Mouse (Mus musculus) embryonic facial prominence, embryonic 11.5 days (tissue): ENCODE data around the gene Gm38655. TPM values are rescaled to one million over a fixed set of nuclear protein-coding genes. Genes with fewer than 3 reads are reported as not detected.

Source experiments
- ATAC-seq: fragments of 200-750 bp; cut with Nextera tagmentation; replicated peaks from 2 replicates; pipeline ENCODE4 v1.8.0; 2017; ENCODE audit warnings: low read depth; ENCODE audit not compliant: insufficient number of reproducible peaks, low FRiP score, low TSS enrichment
- DNase-seq: peaks from one replicate; pipeline ENCODE4 v3.0.0-alpha.2; 2015; ENCODE audit warnings: low spot score
- H3K27ac ChIP-seq: fragments of 300-500 bp; sonication (generic); replicated peaks from 2 replicates; pipeline ENCODE4 v1.5.1; 2014; ENCODE audit warnings: mild to moderate bottlenecking, low read depth, low read length, control low read depth
- H3K27me3 ChIP-seq: fragments of 300-500 bp; sonication (generic); 2 replicates; pipeline ENCODE4 v1.6.1; 2014; ENCODE audit warnings: mild to moderate bottlenecking, low read length, moderate library complexity, mixed read lengths; ENCODE audit not compliant: control insufficient read depth, insufficient read depth
- H3K36me3 ChIP-seq: fragments of 300-500 bp; sonication (generic); replicated peaks from 2 replicates; pipeline ENCODE4 v1.6.1; 2014; ENCODE audit warnings: low read depth, mild to moderate bottlenecking, low read length, moderate library complexity, mixed read lengths; ENCODE audit not compliant: control insufficient read depth, insufficient read depth
- H3K4me1 ChIP-seq: fragments of 300-500 bp; sonication (generic); 2 replicates; pipeline ENCODE4 v1.6.1; 2014; ENCODE audit warnings: low read length, mixed read lengths; ENCODE audit not compliant: control insufficient read depth, insufficient read depth
- H3K4me2 ChIP-seq: fragments of 300-500 bp; sonication (generic); 2 replicates; pipeline ENCODE4 v1.6.1; 2014; ENCODE audit warnings: low read depth, mild to moderate bottlenecking, control low read depth, low read length, moderate library complexity
- H3K4me3 ChIP-seq: fragments of 300-500 bp; sonication (generic); 2 replicates; pipeline ENCODE4 v1.5.1; 2014; ENCODE audit warnings: low read depth, low read length, control low read depth
- H3K9ac ChIP-seq: fragments of 300-500 bp; sonication (generic); replicated peaks from 2 replicates; pipeline ENCODE4 v1.6.1; 2014; ENCODE audit warnings: mild to moderate bottlenecking, control low read depth, low read length
- H3K9me3 ChIP-seq: fragments of 300-500 bp; sonication (generic); replicated peaks from 2 replicates; pipeline ENCODE4 v1.6.1; 2016; ENCODE audit warnings: mild to moderate bottlenecking, low read length, inconsistent platforms, mixed read lengths; ENCODE audit not compliant: control insufficient read depth
- WGBS: fragments of 180-500 bp; shearing (Covaris S2); extraction: QIAGEN DNeasy Blood & Tissue Kit; methylation state at CpG from one replicate; pipeline ENCODE4 v1.1.7; 2014; 5-methylcytosine and 5-hydroxymethylcytosine counted together
- polyA plus RNA-seq: library from polyadenylated mRNA; unstranded; fragments of >200 nt; fragmentation: Nextera tagmentation; extraction: Ambion mirVana; gene quantifications from 2 replicates; pipeline ENCODE4 v1.2.1, GENCODE M21; 2014

Gm38655 gene
- polyA plus RNA-seq, 1 experiment from 2014 or later: not detected

DNA sequence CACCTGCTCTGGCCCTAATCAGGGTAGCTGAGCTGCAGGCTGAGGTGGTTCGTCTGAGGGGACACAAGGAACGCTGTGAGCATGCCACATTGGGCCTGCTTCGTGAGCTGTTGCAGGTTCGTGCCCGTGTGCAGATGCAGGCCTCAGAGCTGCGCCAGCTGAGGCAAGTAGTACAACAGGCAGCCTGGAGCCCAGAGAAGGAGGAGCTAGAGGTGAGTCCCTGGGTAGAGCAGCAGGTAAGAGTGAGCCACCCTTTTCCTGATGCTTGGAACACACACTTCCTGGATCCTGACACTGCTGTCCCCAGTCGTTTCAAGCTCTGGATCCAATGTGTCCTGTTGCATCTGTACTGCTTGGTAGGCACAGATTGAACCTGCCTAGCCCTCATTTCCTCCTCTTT, 11.9 kb downstream of the Gm38655 start:
- 71% methylated on average over 7 of the region's 7 CpGs for WGBS
- Histone ChIP-seq H3K27me3 (no peaks in the 10 kb centered on the region), H3K9ac (no peak overlapping the region), H3K36me3 (peaks cover 4% of the 10 kb centered on the region), H3K4me2 (no peak overlapping the region), H3K4me1 (no peaks in the 10 kb centered on the region), H3K4me3 (no peak overlapping the region), H3K27ac (no peak overlapping the region), H3K9me3 (no peaks in the 10 kb centered on the region)
- no peak for DNase-seq
- ATAC-seq: no peak

DNA sequence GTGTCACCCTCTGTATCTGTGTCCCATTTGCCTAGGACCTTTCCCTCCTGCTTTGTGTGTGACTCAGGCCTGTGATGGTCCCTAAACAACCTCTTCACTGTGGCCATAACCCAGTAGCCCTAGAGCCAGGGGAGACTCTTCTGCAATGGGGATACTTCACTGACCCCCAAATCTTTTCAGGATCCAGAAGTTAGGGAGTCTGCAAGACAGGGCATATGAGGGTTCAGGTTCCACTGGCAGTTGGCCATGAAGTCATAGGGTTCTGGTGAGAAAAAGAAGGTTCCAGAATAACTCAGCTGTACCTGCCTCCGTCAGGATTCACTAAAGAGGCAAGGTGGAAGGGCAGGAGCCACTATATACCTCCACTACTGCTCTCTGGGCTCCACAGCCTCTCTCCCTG, 13.1 kb downstream of the Gm38655 start, which contains the start of gene Ccdc154:
Ccdc154 (plus strand) TSS at position 301 of the 400 bp plus-strand sequence.
- WGBS: 78% methylated on average over 1 of the region's 1 CpGs
- Histone ChIP-seq H3K27me3 (no peaks in the 10 kb centered on the region), H3K27ac (no peak within 1 kb of the TSS), H3K9me3 (no peaks in the 10 kb centered on the region), H3K4me2 (no peak within 1 kb of the TSS), H3K4me1 (no peaks in the 10 kb centered on the region), H3K9ac (no peak within 1 kb of the TSS), H3K4me3 (no peak within 1 kb of the TSS), H3K36me3 (peaks cover 4% of the 10 kb centered on the region)
- DNase-seq: no peak
- ATAC-seq: no peak

DNA sequence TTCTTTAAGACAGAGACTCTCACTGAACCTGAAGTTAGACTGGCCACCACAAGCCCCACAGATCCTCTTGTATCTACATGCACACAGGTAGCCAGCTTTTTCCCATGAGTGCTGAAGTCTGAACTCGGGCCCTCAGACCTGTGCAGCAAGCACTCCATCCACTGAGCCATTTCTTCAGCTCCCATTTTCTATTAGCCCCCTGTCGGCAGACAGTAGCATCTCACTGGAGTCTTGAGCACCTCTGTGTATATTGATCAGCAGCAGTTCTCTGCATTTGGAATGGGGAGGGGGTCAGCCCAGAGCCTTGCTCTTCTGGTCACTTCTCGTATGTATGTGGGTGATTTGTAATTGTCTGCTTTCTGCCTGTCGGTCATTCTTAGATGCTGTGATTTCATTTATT, 35.3 kb downstream of the Gm38655 start:
- Histone ChIP-seq H3K27ac (no peak overlapping the region), H3K9me3 (no peaks in the 10 kb centered on the region), H3K36me3 (no peaks in the 10 kb centered on the region), H3K4me3 (no peak overlapping the region), H3K9ac (no peak overlapping the region), H3K27me3 (no peaks in the 10 kb centered on the region), H3K4me2 (no peak overlapping the region), H3K4me1 (no peaks in the 10 kb centered on the region)
- ATAC-seq: no peak
- WGBS: 67% methylated on average over 4 of the region's 4 CpGs
- DNase-seq: peak; percentile 23

DNA sequence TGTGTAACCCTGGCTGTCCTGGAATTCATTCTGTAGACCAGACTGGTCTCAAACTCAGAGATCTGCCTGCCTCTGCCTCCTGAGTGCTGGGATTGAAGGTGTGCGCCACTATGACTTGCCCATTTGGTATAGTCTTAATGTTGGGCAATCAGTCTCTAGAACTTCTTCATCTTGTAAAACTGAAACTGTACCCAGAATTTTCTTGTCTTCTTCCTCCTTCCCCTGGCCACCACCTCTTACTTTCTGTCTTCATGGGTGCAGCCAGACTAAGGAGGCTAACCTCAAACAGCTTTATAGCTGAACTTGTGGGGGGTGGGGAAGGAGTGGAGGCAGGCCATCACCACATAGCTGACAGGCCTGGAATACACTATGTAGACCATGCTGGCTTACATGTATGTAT, 36.5 kb downstream of the Gm38655 start:
- Histone ChIP-seq H3K27ac (no peak overlapping the region), H3K9ac (no peak overlapping the region), H3K4me2 (no peak overlapping the region), H3K36me3 (no peaks in the 10 kb centered on the region), H3K4me1 (no peaks in the 10 kb centered on the region), H3K4me3 (no peak overlapping the region), H3K27me3 (no peaks in the 10 kb centered on the region), H3K9me3 (no peaks in the 10 kb centered on the region)
- WGBS: 94% methylated on average over 1 of the region's 1 CpGs
- ATAC-seq: no peak
- no peak for DNase-seq

DNA sequence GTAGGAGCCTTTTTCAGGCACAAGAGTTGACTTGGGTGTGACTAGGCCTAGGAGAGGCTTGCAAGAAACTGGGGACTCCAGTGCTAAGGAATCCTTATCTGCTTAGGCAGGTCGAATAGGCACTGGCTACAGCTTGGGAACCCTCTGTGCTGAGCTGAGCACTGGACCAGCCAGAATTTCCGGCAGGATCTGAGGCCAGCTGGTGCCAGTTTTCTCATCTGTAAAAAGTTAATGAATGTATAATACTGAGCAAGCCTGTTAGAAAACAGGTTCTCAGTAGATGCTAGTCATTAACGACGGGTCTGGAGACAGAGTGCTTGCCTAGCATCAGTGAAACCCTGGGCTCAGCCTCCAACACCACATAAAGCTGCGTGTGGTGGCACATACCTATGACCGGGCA, 39.6 kb downstream of the Gm38655 start:
- Histone ChIP-seq H3K27ac (no peak overlapping the region), H3K36me3 (no peaks in the 10 kb centered on the region), H3K9ac (no peak overlapping the region), H3K4me1 (no peaks in the 10 kb centered on the region), H3K27me3 (no peaks in the 10 kb centered on the region; the same call in 1 of the 2 replicates), H3K4me2 (no peak overlapping the region), H3K4me3 (no peak overlapping the region), H3K9me3 (no peaks in the 10 kb centered on the region)
- WGBS: 84% methylated on average over 6 of the region's 6 CpGs
- ATAC-seq: no peak
- no peak for DNase-seq

DNA sequence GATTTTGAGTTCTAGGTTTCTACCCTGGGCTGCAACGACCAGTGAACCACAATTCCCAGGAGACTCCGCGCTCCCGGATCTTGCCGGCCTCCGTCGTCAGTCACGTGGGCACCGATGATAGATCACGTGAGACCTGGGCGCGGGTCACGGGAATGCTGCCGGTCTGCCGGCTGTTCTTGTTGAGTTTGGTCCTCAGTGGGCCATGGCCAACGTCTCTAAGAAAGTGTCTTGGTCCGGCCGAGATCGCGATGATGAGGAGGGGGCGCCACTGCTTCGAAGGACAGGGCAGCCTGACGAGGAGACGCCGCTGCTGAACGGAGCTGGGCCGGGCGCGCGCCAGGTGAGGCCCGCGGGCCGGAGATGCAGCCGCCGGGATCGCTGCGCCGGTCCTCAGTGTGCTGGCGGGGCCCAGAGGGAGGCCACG, 42.0 kb downstream of the Gm38655 start, which contains the start of gene Clcn7:
Clcn7 (plus strand) TSS at position 117 of the 424 bp plus-strand sequence.
- peak; percentile 97 for DNase-seq
- ATAC-seq: peak; percentile 90
- under 1% methylated on average over 40 of the region's 40 CpGs for WGBS
- Histone ChIP-seq H3K27ac (no peak within 1 kb of the TSS), H3K4me2 (peak within 1 kb of the TSS; percentile 66), H3K4me1 (no peaks in the 10 kb centered on the region), H3K36me3 (no peaks in the 10 kb centered on the region), H3K9me3 (no peaks in the 10 kb centered on the region), H3K9ac (peak within 1 kb of the TSS; percentile 85), H3K4me3 (peak within 1 kb of the TSS; percentile 88), H3K27me3 (no peaks in the 10 kb centered on the region; the same call in 1 of the 2 replicates)

DNA sequence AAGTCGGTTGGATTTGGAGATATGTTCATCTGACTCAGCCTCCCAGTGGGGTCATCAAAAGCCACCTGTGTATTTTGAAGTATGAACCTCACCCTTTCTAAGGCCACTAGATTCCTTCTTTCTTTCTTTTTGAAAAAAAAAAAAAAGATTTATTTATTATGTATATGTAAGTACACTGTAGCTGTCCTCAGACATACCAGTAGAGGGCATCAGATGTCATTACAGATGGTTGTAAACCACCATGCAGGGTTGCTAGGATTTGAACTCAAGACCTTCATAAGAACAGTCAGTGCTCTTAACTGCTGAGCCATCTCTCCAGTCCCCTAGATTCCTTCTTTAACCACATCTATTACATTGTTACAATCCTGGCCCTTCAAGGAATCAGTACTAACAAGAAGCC, 45.2 kb downstream of the Gm38655 start:
- H3K4me2 ChIP-seq: no peak overlapping the region
- no peaks in the 10 kb centered on the region for H3K9me3 ChIP-seq
- H3K36me3 ChIP-seq: no peaks in the 10 kb centered on the region
- no peak overlapping the region for H3K4me3 ChIP-seq
- DNase-seq (no peak), ATAC-seq (no peak)
- H3K27me3 ChIP-seq: no peaks in the 10 kb centered on the region; the same call in 1 of the 2 replicates
- no peaks in the 10 kb centered on the region for H3K4me1 ChIP-seq
- H3K27ac ChIP-seq: no peak overlapping the region
- WGBS: 79% methylated on average over 1 of the region's 1 CpGs
- H3K9ac ChIP-seq: no peak overlapping the region

DNA sequence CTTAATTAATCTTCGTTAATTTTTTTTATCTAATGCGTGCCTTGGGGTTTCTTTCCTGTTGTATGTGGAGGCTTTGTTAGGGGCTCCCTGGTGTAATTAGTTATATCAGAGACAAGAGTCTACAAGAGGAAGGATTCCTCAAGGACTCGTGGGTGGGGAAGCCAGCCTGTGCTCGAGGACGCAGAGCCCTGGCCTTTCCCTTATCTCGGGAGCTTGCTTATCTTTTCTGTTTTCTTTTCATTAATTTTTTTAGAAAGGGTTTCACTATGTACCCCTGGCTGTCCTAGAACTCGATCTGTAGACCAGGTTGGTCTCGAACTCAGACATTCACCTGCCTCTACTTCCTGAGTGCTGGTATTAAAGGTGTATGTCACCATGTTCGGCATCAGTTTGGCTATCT, 47.6 kb downstream of the Gm38655 start:
- H3K36me3 ChIP-seq: no peaks in the 10 kb centered on the region
- H3K9ac ChIP-seq: no peak overlapping the region
- H3K27ac ChIP-seq: no peak overlapping the region
- 77% methylated on average over 9 of the region's 9 CpGs for WGBS
- ATAC-seq: no peak
- no peak for DNase-seq
- H3K9me3 ChIP-seq: no peaks in the 10 kb centered on the region
- no peak overlapping the region for H3K4me3 ChIP-seq
- H3K4me2 ChIP-seq: no peak overlapping the region
- H3K4me1 ChIP-seq: no peaks in the 10 kb centered on the region
- H3K27me3 ChIP-seq: no peaks in the 10 kb centered on the region
